Mouse (Mus musculus) forebrain, embryonic 16.5 days (tissue): ENCODE data around the gene Yrdc. TPM values are rescaled to one million over a fixed set of nuclear protein-coding genes. Genes with fewer than 3 reads are reported as not detected.
A peak's percentile ranks its signal among the peaks of the same experiment; 100 is the strongest.

Experiments
- ATAC-seq: fragments of 200-750 bp; cut with Nextera tagmentation; 2 replicates; pipeline ENCODE4 v1.8.0; 2017; ENCODE audit warnings: mild to moderate bottlenecking, moderate library complexity
- H3K27ac ChIP-seq: fragments of 300-500 bp; sonication (generic); 2 replicates; pipeline ENCODE4 v1.5.1; 2014; ENCODE audit warnings: low read length, control low read depth
- H3K27me3 ChIP-seq: fragments of 300-500 bp; sonication (generic); replicated peaks from 2 replicates; pipeline ENCODE4 v1.6.1; 2014; ENCODE audit warnings: low read length; ENCODE audit not compliant: control insufficient read depth, insufficient read depth
- H3K36me3 ChIP-seq: fragments of 300-500 bp; sonication (generic); 2 replicates; pipeline ENCODE4 v1.6.1; 2014; ENCODE audit not compliant: control insufficient read depth, insufficient read depth
- H3K4me1 ChIP-seq: fragments of 300-500 bp; sonication (generic); replicated peaks from 2 replicates; pipeline ENCODE4 v1.6.1; 2014; ENCODE audit warnings: low read length; ENCODE audit not compliant: control insufficient read depth, insufficient read depth
- H3K4me2 ChIP-seq: fragments of 300-500 bp; sonication (generic); 2 replicates; pipeline ENCODE4 v1.6.1; 2014; ENCODE audit warnings: mild to moderate bottlenecking, low read length, control low read depth
- H3K4me3 ChIP-seq: fragments of 300-500 bp; sonication (generic); replicated peaks from 2 replicates; pipeline ENCODE4 v1.5.1; 2014; ENCODE audit warnings: mild to moderate bottlenecking, low read length, control low read depth
- H3K9ac ChIP-seq: fragments of 300-500 bp; sonication (generic); replicated peaks from 2 replicates; pipeline ENCODE4 v1.6.1; 2014; ENCODE audit warnings: low read depth, low read length, control low read depth
- H3K9me3 ChIP-seq: fragments of 300-500 bp; sonication (generic); 2 replicates; pipeline ENCODE4 v1.6.1; 2016; ENCODE audit warnings: low read length; ENCODE audit not compliant: control insufficient read depth
- WGBS: fragments of 180-500 bp; shearing (Covaris S2); extraction: QIAGEN DNeasy Blood & Tissue Kit; methylation state at CpG from one replicate; pipeline ENCODE4 v1.1.7; 2014; 5-methylcytosine and 5-hydroxymethylcytosine counted together
- polyA plus RNA-seq: library from polyadenylated mRNA; unstranded; fragments of >200 nt; fragmentation: Nextera tagmentation; extraction: Ambion mirVana; gene quantifications from 2 replicates; pipeline ENCODE4 v1.2.1, GENCODE M21; 2015

The Yrdc gene
- polyA plus RNA-seq, 1 experiment from 2014 or later, result 51.2 TPM

GRCm38 (mm10) chr4:124815901-124816300 lies 34.6 kb upstream of the Yrdc start:
- no peaks in the 10 kb centered on the region; the same call in 1 of the 2 replicates for H3K36me3 ChIP-seq

DNA sequence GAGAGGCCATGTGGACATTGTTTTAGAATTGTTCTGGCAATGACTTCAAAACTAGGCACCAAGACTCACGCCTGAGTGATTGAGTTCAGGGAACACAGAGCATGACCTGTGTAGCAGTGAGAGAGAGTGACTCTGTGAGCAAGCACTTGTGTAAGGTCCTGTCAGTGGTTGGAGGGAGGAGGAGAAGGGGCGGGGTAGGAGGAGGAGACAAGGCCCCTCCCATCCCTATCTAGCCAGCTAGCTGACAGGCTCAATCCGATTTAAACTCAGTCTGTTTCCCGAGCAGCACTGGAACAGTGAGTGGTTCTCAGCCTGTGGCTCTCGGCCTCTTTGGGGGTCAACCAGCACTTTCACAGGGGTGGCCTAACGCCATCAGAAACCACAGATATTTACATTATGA lies 32.7 kb upstream of the Yrdc start:
- WGBS, result 17% methylated on average over 6 of the region's 6 CpGs
- H3K36me3 ChIP-seq, result no peaks in the 10 kb centered on the region; the same call in none of the 2 replicates
- H3K27ac ChIP-seq, result no peak overlapping the region
- ATAC-seq, result no peak
- H3K27me3 ChIP-seq, result no peaks in the 10 kb centered on the region
- no peak overlapping the region for H3K9ac ChIP-seq
- H3K4me2 ChIP-seq, result no peak overlapping the region
- H3K4me3 ChIP-seq, result no peak overlapping the region
- no peaks in the 10 kb centered on the region for H3K9me3 ChIP-seq
- H3K4me1 ChIP-seq, result no peaks in the 10 kb centered on the region

More at GRCm38 (mm10) chr4:124815901-124816300, 34.6 kb upstream of the Yrdc start:
- no peak overlapping the region for H3K4me2 ChIP-seq
- ATAC-seq, result no peak
- no peak overlapping the region for H3K9ac ChIP-seq
- WGBS, result 90% methylated on average over 11 of the region's 11 CpGs
- H3K27ac ChIP-seq, result no peak overlapping the region
- no peaks in the 10 kb centered on the region for H3K9me3 ChIP-seq
- H3K4me1 ChIP-seq, result peaks cover 6% of the 10 kb centered on the region; the same call in 1 of the 2 replicates
- H3K4me3 ChIP-seq, result no peak overlapping the region
- H3K27me3 ChIP-seq, result no peaks in the 10 kb centered on the region

- H3K4me3 ChIP-seq, result no peak overlapping the region
- no peak overlapping the region for H3K27ac ChIP-seq
- H3K4me1 ChIP-seq, result no peaks in the 10 kb centered on the region
- ATAC-seq, result no peak
- H3K36me3 ChIP-seq, result no peaks in the 10 kb centered on the region; the same call in none of the 2 replicates
- no peak overlapping the region for H3K4me2 ChIP-seq
- 98% methylated on average over 4 of the region's 4 CpGs for WGBS
- H3K27me3 ChIP-seq, result no peaks in the 10 kb centered on the region
- no peaks in the 10 kb centered on the region for H3K9me3 ChIP-seq
- H3K9ac ChIP-seq, result no peak overlapping the region
Observed at GRCm38 (mm10) chr4:124818832-124819231, 31.6 kb upstream of the Yrdc start.

GRCm38 (mm10) chr4:124824967-124825366 lies 25.5 kb upstream of the Yrdc start:
- Histone ChIP-seq H3K9ac (no peak overlapping the region), H3K36me3 (peaks cover 10% of the 10 kb centered on the region), H3K4me2 (no peak overlapping the region), H3K4me3 (no peak overlapping the region), H3K9me3 (no peaks in the 10 kb centered on the region), H3K4me1 (no peaks in the 10 kb centered on the region), H3K27ac (no peak overlapping the region), H3K27me3 (no peaks in the 10 kb centered on the region)
- WGBS, result 89% methylated on average over 6 of the region's 6 CpGs
- no peak for ATAC-seq

- Histone ChIP-seq H3K9ac (no peak overlapping the region), H3K4me2 (no peak overlapping the region), H3K36me3 (peaks cover 10% of the 10 kb centered on the region), H3K4me3 (no peak overlapping the region), H3K27me3 (no peaks in the 10 kb centered on the region), H3K9me3 (no peaks in the 10 kb centered on the region), H3K27ac (no peak overlapping the region), H3K4me1 (no peaks in the 10 kb centered on the region)
- ATAC-seq, result no peak
- 96% methylated on average over 21 of the region's 21 CpGs for WGBS
Observed at GRCm38 (mm10) chr4:124825371-124825965, 25.0 kb upstream of the Yrdc start.

DNA sequence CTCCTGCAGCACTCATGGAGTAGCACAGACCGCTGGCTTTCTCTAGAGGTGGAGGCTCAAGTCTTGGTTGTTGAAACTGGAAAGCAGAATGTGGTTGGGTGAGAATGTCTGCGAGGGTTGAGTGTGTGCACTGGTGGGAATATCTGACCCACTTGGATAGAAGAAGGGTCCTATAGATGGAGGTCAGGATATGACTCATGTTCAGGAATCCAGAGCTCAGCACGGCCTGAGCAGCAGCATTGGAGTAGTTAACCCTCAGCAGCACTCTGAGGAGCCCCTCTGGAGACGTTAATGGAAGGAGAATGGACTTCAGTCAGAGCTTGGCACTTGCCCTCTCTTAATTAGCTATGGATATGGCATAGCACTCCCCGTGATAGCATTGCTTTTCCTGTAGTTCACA lies 20.8 kb upstream of the Yrdc start:
- H3K27ac ChIP-seq, result no peak overlapping the region
- WGBS, result 82% methylated on average over 5 of the region's 5 CpGs
- no peaks in the 10 kb centered on the region for H3K4me1 ChIP-seq
- no peak overlapping the region for H3K4me3 ChIP-seq
- H3K4me2 ChIP-seq, result no peak overlapping the region
- H3K9me3 ChIP-seq, result no peaks in the 10 kb centered on the region
- no peak for ATAC-seq
- H3K27me3 ChIP-seq, result no peaks in the 10 kb centered on the region
- H3K9ac ChIP-seq, result no peak overlapping the region
- peaks cover 19% of the 10 kb centered on the region for H3K36me3 ChIP-seq

DNA sequence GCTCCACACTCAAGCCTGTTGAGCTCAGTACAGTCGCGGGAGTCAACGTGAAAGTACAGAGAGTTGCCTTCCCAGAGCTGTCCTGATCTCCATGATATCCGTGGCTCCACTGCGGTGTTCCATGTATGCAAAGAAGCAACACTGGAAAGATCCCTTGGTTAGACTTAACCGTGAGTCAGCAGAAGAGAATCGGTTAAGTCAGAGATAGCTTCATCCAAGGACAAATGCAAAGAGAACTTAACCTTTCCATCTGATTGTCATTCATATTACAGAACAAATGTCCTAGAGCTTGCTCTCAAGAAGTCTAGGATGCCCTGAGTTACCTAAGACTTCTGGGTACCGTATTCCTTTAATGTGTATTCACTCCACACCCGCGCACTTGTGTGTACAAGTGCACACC lies 17.7 kb upstream of the Yrdc start:
- ATAC-seq, result no peak
- H3K4me3 ChIP-seq, result no peak overlapping the region
- WGBS, result 95% methylated on average over 10 of the region's 10 CpGs
- no peak overlapping the region for H3K4me2 ChIP-seq
- no peak overlapping the region for H3K9ac ChIP-seq
- H3K4me1 ChIP-seq, result no peaks in the 10 kb centered on the region
- H3K27ac ChIP-seq, result no peak overlapping the region
- H3K27me3 ChIP-seq, result no peaks in the 10 kb centered on the region
- H3K9me3 ChIP-seq, result no peaks in the 10 kb centered on the region
- H3K36me3 ChIP-seq, result peaks cover 16% of the 10 kb centered on the region

DNA sequence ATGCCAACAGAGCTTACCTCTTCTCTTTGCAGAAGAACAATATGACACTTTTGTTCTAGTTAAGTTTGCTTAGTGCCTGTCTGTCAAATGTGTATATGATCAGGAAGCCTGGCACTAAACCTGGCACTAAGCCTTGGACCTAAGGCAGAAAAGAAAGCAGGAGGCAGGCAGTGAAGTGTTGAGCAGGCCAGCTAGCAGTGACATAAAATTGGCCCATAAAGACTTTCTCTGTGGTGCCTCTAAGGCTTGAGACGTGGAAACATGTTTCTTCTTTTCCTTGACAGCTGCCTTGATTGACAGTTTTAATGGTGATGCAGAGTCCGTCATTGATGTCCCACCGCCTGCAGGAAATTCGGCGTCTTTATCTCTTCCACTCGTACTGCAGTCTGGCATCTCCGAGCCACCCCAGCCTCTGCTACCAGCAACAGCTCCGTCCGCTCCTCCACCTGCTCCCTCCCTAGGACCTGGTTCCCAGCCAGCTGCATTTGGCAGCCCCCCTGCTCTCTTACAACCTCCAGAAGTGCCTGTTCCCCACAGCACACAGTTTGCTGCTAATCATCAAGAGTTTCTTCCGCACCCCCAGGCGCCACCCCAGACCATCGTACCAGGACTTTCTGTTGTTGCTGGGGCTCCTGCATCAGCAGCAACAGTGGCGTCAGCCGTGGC lies 12.3 kb upstream of the Yrdc start:
- Histone ChIP-seq H3K4me2 (no peak overlapping the region), H3K36me3 (peaks cover 16% of the 10 kb centered on the region; the same call in 1 of the 2 replicates), H3K27me3 (no peaks in the 10 kb centered on the region), H3K4me1 (0 out of 2 replicates have a peak, but pooled peaks cover 3% of the 10 kb centered on the region), H3K4me3 (no peak overlapping the region), H3K9ac (no peak overlapping the region), H3K9me3 (no peaks in the 10 kb centered on the region), H3K27ac (no peak overlapping the region)
- ATAC-seq, result peak; percentile 50
- WGBS, result 68% methylated on average over 14 of the region's 14 CpGs

DNA sequence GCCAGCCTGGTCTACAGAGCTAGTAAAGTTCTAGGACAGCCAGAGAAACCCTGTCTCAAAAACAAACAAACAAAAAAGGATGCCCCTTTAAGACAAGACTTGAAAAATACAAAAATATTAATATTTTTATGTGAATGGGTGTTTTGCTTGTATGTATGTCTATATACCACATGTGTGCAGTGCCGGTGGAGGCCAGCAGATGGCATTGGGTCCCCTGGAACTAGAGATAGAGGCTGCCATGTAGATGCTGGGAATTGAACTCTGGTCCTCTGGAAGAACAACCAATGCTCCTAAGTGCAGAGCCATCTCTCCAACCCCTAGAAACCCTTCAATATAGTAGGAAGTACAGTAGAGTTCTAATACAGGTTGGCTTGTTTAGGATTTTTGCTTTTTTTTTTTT lies 9.5 kb upstream of the Yrdc start:
- Histone ChIP-seq H3K36me3 (peaks cover 13% of the 10 kb centered on the region; the same call in 1 of the 2 replicates), H3K9ac (no peak overlapping the region), H3K27ac (no peak overlapping the region), H3K27me3 (no peaks in the 10 kb centered on the region), H3K4me1 (0 out of 2 replicates have a peak, but pooled peaks cover 3% of the 10 kb centered on the region), H3K4me2 (no peak overlapping the region), H3K9me3 (no peaks in the 10 kb centered on the region), H3K4me3 (no peak overlapping the region)
- no peak for ATAC-seq
- 98% methylated on average over 1 of the region's 1 CpGs for WGBS
